Mouse (Mus musculus) thymus, adult 2 months (tissue): ENCODE measurements around the gene Vav1.

Source experiments
- CTCF ChIP-seq: fragments of 200-500 bp; IDR thresholded peaks from 2 replicates; pipeline ENCODE4 v1.5.1; 2012; ENCODE audit warnings: mild to moderate bottlenecking, control low read depth, low read length, moderate library complexity, borderline replicate concordance; ENCODE audit not compliant: control insufficient read depth, poor library complexity, insufficient read depth; ENCODE audit errors: extremely low read depth
- POLR2A ChIP-seq: fragments of 200-500 bp; IDR thresholded peaks from 2 replicates; pipeline ENCODE4 v1.6.1; 2012; ENCODE audit warnings: mild to moderate bottlenecking, low read length, control low read depth, moderate library complexity; ENCODE audit not compliant: control insufficient read depth, poor library complexity, insufficient read depth; ENCODE audit errors: extremely low read depth

DNA sequence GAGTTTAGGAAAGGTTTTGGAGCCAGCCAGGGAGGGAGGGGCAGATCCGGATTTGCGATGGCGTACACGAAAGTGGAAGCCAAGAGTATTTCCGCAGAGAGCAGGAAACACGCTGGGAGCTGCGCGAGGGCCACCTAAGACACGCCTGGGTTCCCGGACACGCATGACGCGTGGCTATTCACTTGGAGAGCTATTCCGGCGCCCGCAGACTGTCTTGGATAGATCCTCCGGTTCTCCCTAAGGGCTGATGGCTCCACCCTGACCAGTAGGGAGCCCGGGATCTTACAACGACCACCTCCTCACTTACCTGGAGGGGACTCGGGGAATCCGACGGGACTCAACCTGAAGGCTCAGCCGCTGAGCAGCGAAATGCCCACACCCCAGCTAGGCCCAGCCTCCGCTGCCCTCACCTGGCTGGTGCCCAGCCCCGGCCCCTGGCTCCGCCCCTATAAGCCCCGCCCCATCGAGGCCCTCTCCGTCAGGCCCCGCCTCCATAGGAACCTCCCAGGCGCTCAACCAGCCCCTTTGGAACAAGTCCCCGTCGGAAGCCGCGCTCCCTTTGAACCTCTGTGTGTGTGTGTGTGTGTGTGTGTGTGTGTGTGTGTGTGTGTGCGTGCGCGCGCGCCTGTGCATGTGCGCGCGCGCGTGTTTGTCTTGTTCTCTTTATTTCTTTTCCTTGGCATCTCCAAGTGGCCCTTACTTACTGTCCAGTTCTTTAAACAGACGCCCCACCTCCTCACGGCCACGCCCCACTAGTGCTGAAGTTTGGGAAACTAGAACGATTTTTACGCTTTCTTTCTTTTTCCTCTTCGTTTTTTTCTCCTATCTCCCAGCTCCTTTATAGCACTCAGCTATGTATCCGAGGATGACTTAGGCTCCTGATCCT lies 3.5 kb upstream of the Vav1 start:
- TF ChIP-seq CTCF, result no peak
- no peak for TF ChIP-seq POLR2A
